Mouse (Mus musculus) adrenal gland, postnatal 25 days (tissue): ENCODE data around the gene Sae1. TPM values are rescaled to one million over a fixed set of nuclear protein-coding genes. Genes with fewer than 3 reads are reported as not detected.

Experiments used
- DNase-seq: peaks from one replicate; pipeline ENCODE4 v3.0.0; 2021; ENCODE audit warnings: mixed read lengths
- total RNA-seq: library from RNA; stranded (reverse); gene quantifications from 2 replicates; pipeline ENCODE4 v1.2.3, GENCODE M21; 2021

Gene Sae1
- total RNA-seq, 1 experiment from 2014 or later, result 74.1 TPM

GRCm38 (mm10) chr7:16357602-16358001 is 30.0 kb downstream of the Sae1 start:
- DNase-seq, result no peak

GRCm38 (mm10) chr7:16355854-16356594 is 31.6 kb downstream of the Sae1 start:
- no peak for DNase-seq

- DNase-seq, result no peak
Measured at GRCm38 (mm10) chr7:16349999-16350398, 37.6 kb downstream of the Sae1 start.

- no peak for DNase-seq
Measured at GRCm38 (mm10) chr7:16345297-16345696, 42.3 kb downstream of the Sae1 start.

GRCm38 (mm10) chr7:16344598-16344997 is 43.0 kb downstream of the Sae1 start:
- DNase-seq, result no peak

GRCm38 (mm10) chr7:16337733-16338132 is 49.9 kb downstream of the Sae1 start:
- no peak for DNase-seq

GRCm38 (mm10) chr7:16329146-16329545 is 58.5 kb downstream of the Sae1 start:
- DNase-seq, result no peak

- DNase-seq, result no peak
Measured at GRCm38 (mm10) chr7:16326607-16326971, 61.0 kb downstream of the Sae1 start.

GRCm38 (mm10) chr7:16325920-16326606 is 61.5 kb downstream of the Sae1 start:
- DNase-seq, result peak; percentile 60

- no peak for DNase-seq
Measured at GRCm38 (mm10) chr7:16324661-16325060, 62.9 kb downstream of the Sae1 start.

- DNase-seq, result no peak
Measured at GRCm38 (mm10) chr7:16320479-16320878, 67.1 kb downstream of the Sae1 start.

GRCm38 (mm10) chr7:16319216-16319615 is 68.4 kb downstream of the Sae1 start:
- no peak for DNase-seq

- no peak for DNase-seq
Measured at GRCm38 (mm10) chr7:16317094-16317493, 70.5 kb downstream of the Sae1 start.

- DNase-seq, result no peak
Measured at GRCm38 (mm10) chr7:16315222-16315759, 72.3 kb downstream of the Sae1 start.

GRCm38 (mm10) chr7:16314221-16314775 is 73.3 kb downstream of the Sae1 start:
- no peak for DNase-seq

- peak; percentile 90 for DNase-seq
Measured at GRCm38 (mm10) chr7:16313481-16314220, 74.0 kb downstream of the Sae1 start.

- peak; percentile 60 for DNase-seq
Measured at GRCm38 (mm10) chr7:16312672-16313311, 74.8 kb downstream of the Sae1 start.

- peak; percentile 26 for DNase-seq
Measured at GRCm38 (mm10) chr7:16312011-16312671, 75.5 kb downstream of the Sae1 start.

- DNase-seq, result no peak
Measured at GRCm38 (mm10) chr7:16311453-16312004, 76.1 kb downstream of the Sae1 start.

GRCm38 (mm10) chr7:16310521-16311452 is 76.8 kb downstream of the Sae1 start:
- peak; percentile 26 for DNase-seq
